Comparison of ENCODE assay signal across 5 mouse cellular contexts in genomic region chr3:40653582-40653981, GRCm38 (mm10).
"Had no signal": no experiment of that assay in that cellular context is flagged by ENCODE, and none has a peak within 500 bp of the region (broad histone marks: within the 10 kb centered on the region; RNA-seq: fewer than 3 reads in every experiment).

No protein-coding gene starts in this region.

- DNase-seq: gastrocnemius, adult 2 months; gastrocnemius, postnatal 25 days; kidney, adult 18-20 months; kidney, adult 8-10 months; liver had no signal
